Mouse (Mus musculus) megakaryocyte, embryonic 14.5 days (primary cell): ENCODE data around the gene Sipa1l2.

Experiments used
- FLI1 ChIP-seq: IDR thresholded peaks from 2 replicates; pipeline ENCODE4 v1.6.1; 2012; ENCODE audit warnings: low read length, inconsistent platforms, mixed read lengths
- GATA1 ChIP-seq: IDR thresholded peaks from 3 replicates; pipeline ENCODE4 v1.6.1; 2012; ENCODE audit warnings: mixed read lengths, low read length, inconsistent platforms, borderline replicate concordance

DNA sequence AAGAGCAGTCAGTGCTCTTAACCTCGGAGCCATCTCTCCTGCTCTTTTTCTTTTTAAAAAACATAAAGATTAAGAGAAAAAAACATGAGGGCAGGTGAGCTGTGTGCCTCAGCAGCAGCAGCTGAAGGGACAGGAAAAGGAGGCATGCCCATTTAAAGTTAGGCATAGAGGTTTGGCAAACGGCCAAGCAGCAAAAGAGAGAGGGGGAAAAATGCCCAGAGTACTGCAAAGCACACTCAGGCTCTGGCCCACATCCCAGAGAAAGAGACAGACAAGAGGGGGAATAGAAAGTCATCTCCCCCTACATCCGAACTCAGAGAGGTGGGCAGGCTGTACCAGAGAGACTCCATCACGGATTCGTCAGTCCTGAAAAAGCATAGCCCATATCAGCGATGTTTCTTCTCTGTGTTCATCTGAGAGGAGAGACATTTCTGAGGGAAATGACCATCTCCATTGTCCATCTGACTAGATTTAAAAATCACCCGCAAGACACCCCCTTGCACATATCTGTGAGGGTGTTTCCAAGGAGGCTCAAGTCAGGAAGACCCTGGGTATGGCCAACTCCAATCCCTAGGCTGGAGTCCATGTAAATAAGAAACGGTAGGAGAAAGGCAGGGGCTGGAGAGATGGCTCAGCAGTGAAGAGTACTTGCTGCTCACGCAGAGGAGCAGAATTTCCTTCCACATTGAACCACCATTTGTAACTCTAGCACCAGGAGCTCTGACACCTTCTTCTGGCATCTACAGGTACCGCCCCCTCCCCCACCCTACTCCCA, 41.6 kb upstream of the Sipa1l2 start:
- TF ChIP-seq GATA1: no peak
- TF ChIP-seq FLI1: no peak
